Mouse (Mus musculus) kidney, postnatal 25 days (tissue): ENCODE data around the gene Gm9507.
"Not testable (repeated sequence)": the region's sequence is repeated elsewhere in the genome, so short reads cannot be mapped to it uniquely, and the experiment has no call there.

Source experiments
- DNase-seq, 2 experiments: peaks; one replicate each; pipeline ENCODE4 v3.0.0; 2021; ENCODE audit warnings: mixed read lengths in 2 of 2

The Gm9507 gene

DNA sequence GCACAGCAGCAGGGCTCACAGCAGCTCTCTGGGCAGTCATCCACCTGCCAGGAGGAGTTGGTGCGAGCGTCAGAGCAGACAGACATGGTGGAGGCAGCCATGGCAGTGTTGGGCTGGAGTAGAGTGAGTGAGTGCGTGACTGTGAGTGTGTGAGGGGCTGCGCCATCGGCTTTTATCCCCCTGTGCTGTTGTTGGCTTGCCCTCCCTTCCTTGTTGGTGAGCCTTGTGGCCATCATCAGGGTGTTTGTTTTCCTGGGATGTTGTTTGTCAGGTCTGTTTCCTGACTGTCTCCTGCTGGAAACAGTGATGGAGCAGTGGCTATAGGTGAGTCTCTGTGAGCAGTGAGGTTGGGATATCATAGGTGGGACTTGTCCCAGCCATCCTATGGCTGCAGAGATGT is at the start of gene Gm9507:
Gene Gm9507, minus strand, starts transcription at position 101 of the 400 bp plus-strand sequence.
- DNase-seq: no peak

DNA sequence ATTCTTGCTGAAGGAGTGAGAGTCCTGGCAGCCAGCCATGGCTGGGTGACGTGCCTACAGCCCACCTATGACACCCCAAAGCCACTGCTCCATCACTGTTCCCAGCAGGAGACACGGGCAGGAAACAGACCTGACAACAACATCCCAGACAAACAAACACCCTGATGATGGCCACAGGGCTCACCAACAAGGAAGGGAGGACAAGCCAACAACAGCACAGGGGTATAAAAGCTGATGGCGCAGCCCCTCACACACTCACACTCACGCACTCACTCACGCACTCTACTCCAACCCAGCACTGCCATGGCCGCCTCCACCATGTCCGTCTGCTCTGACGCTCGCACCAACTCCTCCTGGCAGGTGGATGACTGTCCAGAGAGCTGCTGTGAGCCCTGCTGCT is 40.9 kb upstream of the Gm9507 start, which contains the start of gene Gm10318:
Gene Gm10318, plus strand, starts transcription at position 301 of the 400 bp plus-strand sequence.
- DNase-seq: no peak

DNA sequence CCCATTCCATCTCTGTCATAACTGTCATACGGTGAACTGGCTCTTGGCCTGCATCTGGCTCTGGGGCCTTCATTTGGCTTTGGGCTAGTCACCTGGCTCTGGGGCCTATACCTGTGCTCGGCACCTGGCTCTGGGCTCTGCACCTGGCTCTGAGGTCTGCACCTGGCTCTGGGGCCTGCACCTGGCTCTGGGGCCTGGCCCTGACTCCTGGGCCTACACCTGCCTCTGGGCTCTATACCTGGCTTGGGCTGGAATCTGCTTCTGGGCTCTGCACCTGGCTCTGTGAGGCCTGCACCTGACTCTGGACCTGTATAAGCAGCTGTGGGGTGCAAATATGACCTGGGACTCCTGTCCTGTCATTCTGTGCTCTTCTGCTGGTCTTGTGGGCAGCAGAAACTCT is 35.9 kb upstream of the Gm9507 start:
- DNase-seq: no peak

DNA sequence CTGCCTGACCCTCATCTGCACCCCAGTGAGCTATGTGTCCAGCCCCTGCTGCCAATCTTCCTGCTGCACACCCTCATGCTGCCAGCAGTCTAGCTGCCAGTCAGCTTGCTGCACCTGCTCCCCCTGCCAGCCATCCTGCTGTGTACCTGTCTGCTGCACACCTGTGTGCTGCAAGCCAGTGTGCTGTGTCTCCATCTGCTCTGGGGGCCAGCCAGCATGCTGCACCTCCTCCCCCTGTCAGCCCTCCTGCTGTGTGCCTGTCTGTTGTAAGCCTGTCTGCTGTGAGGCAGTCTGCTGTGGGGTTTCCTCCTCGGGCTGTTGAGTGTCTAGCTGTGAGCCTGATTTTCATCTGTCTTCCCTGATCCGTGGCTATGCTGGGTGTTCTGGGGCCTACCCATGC is 35.3 kb upstream of the Gm9507 start:
- no peak for DNase-seq

DNA sequence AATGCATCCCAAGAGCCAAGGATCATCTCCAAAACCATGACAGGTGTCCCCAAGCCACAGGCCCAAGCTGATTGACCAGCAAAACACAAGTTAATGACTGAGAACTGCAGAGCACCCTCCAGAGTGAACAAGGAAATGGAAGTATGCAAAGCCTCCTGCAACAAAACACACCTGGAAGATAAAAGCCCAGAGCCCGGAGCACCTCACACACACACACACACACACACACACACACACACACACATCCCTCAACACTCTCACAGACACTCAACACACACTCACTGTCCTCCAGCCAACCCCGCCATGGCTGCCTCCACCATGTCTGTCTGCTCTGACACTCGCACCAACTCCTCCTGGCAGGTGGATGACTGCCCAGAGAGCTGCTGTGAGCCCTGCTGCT is 34.9 kb upstream of the Gm9507 start, which contains the start of gene Gm36176:
Gene Gm36176, plus strand, starts transcription at position 301 of the 400 bp plus-strand sequence.
- no peak for DNase-seq

DNA sequence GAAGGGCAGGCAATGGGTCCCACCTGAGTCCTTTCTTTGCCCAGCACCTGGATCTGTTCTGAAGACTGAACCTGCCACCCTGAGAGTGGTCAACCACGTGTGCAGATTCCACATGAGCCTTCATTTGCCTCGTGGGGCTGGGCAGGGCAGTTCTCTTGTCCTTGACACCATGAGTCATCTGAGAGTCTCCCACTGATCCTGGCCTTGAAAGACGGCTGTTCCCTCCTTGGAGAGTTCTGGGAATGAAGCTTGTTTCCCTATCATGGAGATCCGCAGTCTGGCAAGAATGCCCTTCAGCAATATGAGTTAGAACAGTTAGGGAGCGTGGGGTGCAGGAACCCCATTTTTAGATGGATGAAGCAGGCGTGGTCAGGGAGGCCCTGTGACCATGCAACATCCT is 27.4 kb upstream of the Gm9507 start:
- DNase-seq: no peak

DNA sequence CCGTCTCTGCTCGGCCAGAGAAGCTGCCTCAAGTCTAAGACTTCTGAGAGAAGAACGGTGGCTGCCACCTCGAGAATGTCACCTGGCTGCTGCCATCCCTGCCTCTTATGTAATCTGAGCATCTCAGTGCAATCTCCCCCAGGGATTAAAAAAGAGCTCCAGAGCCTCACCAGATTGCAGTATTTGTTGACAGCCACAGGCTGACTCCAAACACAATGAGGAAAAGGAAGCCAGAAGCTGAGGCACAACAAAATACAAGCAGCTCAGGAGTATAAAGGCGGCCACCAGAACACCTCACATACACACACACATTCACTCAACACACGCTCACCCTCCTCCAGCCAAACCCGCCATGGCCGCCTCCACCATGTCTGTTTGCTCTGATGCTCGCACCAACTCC is 24.0 kb upstream of the Gm9507 start, which contains the start of gene Krtap10-10:
Gene Krtap10-10, plus strand, starts transcription at position 301 of the 400 bp plus-strand sequence.
- DNase-seq: no peak

DNA sequence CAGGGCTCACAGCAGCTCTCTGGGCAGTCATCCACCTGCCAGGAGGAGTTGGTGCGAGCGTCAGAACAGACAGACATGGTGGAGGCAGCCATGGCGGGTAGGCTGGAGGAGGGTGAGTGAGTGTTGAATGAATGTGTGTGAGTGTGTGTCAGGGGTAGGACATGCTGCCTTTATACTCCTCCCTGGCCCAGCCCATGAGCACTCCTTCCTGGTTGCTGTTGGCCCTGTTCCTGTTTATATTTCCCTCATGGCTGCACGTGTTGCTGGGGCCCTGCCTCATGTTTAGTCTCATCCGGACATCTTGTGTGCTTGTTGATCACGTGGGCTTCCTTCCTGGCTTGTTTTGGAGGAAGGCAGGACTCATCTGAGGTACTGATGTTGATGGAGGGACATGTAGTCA is 15.3 kb upstream of the Gm9507 start, which contains the start of gene Krtap10-4:
Gene Krtap10-4, minus strand, starts transcription at position 145 of the 400 bp plus-strand sequence.
- DNase-seq: no peak

DNA sequence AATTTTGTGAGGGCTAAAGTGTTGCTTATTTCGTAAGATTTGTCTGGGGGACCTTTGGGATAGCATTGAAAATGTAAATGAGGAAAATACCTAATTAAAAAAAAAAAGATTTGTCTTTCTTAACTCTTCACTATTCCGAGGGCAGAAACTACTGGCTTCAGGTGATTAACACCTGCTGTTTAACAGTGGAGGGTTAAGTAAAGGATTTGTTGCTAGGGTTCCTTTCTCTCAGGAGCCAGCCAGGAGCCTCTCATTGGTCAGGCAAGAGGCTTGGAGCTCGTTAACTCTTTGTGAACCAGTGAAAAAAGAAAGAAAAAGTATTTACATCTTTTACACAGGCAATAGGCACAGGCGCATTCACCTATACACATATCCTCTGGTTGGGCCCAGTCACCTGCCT is 7.6 kb upstream of the Gm9507 start:
- no peak for DNase-seq

DNA sequence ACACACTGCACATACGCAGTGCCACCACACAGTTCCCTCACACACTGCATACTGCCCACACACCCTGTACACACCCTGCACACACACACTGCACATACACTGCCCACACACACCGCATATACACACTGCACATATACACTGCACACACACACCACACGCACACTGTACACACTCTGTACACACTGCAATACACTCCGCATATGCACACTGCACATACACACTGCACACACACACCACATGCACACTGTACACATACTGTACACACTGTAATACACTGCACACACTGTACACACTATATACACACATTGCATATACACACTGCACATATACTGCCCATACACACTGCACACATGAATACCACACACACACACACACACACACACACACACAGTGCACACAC is 6.9 kb upstream of the Gm9507 start:
- DNase-seq: no peak

DNA sequence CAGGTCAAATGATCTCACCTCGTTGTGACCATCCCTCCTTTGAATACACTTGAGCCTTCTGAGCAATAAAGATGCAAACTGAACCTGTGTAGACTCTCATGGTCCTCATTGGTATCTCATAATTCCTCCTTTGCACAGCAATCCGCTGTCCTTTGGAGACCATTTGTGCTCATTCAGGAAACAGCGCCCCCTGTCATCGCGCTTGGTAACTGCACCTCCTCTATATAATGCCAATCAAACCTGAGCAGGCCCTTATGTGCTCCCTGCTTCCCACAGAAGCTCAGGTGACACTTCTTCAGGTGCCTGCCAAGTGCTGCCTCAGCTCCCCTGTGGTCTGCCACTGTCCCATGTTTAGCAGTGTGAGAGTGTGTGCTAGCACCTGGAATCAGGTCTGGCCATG is 3.9 kb upstream of the Gm9507 start:
- peak in 1 of 2 experiments; percentile 27 for DNase-seq

DNA sequence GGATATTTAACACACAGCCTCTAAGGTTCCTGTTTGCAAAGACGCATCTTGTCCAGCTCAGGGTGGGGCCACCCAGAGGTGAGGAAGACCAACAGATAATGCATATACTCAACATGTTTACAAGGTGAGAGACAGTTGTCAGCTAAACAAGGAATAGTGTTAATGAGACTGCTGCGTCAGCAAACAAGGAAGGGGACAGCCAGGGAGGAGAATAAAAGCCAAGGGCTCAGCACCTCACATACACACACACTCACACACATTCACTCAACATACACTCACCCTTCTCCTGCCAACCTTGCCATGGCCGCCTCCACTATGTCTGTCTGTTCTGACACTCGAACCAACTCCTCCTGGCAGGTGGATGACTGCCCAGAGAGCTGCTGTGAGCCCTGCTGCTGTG is 2.7 kb upstream of the Gm9507 start, which contains the start of gene Gm2696:
Gene Gm2696, plus strand, starts transcription at position 301 of the 400 bp plus-strand sequence.
- DNase-seq: no peak

DNA sequence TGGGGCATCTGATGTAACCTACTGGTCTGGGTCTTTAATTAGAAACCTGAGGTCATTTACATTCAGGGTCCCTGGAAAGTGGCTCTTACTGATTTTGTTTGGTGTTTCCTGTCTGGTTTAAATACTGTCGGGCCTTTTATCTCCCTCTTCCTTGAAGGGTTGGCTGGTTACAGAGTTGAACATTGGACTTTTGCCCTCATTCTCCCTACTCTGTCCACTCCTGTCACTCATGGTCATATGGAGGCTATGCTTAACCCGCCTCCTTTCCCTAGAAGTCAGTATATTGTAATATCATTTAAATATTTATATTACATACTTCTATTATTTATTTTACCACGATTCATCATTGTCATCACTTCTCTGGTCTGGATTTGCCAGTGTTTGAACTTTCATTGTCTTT is 7.5 kb downstream of the Gm9507 start:
- no peak for DNase-seq

DNA sequence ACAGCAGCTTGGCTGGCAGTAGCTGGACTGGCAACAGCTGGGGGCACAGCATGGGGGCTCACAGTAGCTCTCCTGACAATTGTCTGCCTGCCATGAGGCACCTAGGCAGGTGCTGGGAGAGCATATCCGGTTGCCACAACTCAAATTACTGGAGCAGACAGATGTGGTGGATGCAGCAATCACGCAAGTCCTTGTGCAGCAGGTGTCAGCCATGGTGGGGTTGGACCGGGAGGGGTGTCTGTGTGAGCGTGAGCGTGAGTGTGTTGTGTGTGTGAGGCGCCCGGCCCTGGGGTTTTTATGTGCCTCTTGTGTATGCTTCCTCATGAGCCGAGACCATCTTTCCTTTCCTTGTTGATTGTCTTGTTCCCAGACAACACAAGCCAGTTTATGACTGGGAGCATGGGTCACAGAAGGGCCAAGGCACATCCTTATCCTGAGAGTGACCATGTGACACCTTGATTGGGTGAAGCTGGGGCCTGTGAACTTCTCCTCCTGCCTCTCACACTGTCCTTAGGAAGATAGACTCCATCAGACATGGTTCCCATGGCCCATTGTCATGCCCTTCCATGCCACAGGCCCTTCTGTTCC is 12.6 kb downstream of the Gm9507 start, which contains the start of gene Gm19668:
Gene Gm19668, minus strand, starts transcription at position 213 of the 588 bp plus-strand sequence.
- no peak for DNase-seq

DNA sequence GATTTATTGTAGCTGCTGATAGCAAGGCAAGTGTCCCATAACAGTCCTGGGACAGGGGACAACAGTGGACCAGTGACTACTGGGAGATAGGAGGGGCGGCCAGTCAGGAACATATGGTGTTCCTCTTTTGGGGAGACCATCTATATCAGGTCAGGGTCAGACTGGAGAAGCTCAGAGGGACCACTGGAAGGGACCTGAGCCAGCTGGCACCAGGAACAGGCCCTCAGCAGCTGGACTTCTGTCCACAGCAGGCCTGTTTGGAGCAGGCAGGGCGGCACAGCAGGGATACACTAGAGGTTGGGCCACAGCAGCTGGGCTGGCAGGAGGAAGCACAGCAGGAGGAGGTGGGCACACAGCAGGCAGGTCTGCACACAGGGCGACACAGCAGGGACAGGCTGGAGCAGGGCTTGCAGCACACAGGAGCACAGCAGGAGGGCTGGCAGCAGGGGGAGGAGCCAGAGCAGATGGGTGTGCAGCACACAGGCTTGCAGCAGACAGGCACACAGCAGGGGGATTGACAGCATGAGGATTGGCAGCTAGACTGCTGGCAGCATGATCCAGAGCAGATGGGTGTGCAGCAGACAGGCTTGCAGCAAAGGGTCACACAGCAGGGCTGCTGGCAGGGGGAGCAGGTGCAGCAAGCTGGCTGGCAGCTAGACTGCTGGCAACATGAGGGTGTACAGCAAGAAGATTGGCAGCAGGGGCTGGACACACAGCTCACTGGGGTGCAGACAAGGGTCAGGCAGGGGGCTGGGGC is 13.3 kb downstream of the Gm9507 start:
- DNase-seq: not testable (repeated sequence)

DNA sequence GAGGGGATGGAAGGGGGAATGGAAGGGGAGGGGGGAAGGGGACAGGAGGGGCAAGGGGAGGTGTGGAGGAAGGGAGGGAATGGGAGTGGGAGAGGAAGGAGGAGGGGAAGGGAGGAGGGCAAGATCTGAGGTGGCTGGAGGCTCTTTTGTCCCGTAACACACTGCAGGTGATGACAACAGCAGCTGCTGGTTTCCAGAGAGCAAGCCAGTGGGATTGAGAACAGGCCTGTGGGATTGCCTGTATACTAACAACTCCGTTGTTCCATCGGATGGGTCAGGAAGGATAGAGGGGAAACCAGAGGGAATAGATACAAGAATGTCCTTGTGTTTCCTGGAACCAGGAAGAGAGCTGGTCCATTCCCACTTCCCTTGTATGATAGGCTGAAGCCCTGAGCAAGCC is 14.0 kb downstream of the Gm9507 start:
- no peak for DNase-seq

DNA sequence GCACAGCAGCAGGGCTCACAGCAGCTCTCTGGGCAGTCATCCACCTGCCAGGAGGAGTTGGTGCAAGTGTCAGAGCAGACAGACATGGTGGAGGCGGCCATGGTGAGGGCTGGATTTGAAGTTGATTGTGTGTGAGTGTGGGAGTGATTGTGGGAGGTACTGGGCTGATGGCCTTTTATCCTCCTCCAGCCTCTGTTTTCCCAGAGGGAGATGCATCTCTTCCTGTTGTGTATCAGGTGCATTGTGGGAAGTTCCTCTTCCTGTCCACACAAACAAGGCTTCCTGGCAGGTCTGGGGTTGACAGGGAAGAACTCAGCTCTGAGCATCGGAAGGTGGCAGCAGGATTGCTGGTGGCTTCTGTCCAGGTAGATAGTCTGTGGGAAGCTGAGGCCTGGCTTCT is 16.7 kb downstream of the Gm9507 start, which contains the start of gene Gm9639:
Gene Gm9639, minus strand, starts transcription at position 101 of the 400 bp plus-strand sequence.
- no peak for DNase-seq

DNA sequence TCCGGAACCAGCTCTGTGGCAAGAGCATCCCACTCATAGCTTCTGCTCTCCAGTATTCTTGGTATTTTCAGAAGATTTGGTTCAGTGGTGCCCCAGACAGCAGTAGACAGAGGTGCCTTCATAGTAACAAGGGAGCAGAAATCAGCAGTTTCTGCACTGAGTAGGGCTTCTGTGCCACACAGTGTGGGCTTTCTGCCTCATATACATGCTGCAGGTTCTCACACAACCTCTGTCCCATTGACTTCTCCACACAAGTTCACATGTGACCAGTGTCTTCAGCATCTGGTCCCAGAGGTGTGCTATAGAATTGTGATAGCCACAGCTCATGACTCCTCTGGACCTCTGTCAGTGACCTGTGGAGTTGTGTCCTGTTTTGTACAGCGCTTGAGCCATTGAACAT is 23.0 kb downstream of the Gm9507 start:
- DNase-seq: no peak

DNA sequence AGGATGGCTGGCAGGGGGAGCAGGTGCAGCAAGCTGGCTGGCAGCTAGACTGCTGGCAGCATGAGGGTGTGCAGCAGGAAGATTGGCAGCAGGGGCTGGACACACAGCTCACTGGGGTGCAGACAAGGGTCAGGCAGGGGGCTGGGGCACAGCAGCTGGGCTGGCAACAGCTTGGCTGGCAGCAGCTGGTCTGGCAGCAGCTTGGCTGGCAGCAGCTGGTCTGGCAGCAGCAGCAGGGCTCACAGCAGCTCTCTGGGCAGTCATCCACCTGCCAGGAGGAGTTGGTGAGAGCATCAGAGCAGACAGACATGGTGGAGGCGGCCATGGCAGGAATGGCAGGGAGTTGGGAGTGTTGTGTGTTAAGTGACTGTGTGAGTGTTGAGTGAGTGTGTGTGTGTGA is 23.8 kb downstream of the Gm9507 start, which contains the start of gene Gm7137:
Gene Gm7137, minus strand, starts transcription at position 325 of the 400 bp plus-strand sequence.
- not testable (repeated sequence) for DNase-seq

DNA sequence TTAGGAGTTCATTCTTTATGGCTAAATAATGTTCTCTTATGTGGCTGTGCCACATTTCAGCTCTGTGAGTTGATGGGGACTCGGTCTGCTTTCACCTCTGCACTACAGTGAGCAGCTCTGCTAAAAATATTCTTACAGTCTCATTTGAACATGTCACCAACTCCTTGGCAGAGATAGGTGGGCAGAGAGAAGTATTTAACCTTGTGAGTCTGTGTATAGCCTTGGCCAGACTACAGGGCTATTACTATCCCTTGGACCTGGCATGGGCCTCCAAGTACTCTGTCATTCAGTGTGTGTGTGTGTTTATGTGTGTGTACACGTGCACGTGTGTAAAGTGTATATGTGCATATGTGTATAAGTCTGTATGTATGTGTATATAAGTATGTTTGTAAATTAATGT is 28.2 kb downstream of the Gm9507 start:
- not testable (repeated sequence) for DNase-seq

DNA sequence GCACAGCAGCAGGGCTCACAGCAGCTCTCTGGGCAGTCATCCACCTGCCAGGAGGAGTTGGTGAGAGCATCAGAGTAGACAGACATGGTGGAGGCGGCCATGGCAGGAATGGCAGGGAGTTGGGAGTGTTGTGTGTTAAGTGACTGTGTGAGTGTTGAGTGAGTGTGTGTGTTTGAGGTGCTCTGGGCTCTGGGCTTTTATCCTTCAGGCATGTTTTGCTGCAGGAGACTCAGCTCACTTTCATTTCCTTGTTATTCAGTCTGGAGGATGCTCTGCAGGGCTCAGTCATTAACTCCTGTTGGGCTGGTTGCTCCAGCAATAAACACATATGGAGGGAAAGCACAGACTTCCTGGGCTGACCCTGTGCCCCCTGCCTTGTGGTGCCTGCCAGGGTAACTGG is 29.2 kb downstream of the Gm9507 start, which contains the start of gene Gm3250:
Gene Gm3250, minus strand, starts transcription at position 101 of the 400 bp plus-strand sequence.
- not testable (repeated sequence) for DNase-seq

DNA sequence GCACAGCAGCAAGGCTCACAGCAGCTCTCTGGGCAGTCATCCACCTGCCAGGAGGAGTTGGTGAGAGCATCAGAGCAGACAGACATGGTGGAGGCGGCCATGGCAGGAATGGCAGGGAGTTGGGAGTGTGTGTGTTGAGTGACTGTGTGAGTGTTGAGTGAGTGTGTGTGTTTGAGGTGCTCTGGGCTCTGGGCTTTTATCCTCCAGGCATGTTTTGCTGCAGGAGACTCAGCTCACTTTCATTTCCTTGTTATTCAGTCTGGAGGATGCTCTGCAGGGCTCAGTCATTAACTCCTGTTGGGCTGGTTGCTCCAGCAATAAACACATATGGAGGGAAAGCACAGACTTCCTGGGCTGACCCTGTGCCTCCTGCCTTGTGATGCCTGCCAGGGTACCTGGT is 34.8 kb downstream of the Gm9507 start, which contains the start of gene Gm7138:
Gene Gm7138, minus strand, starts transcription at position 101 of the 400 bp plus-strand sequence.
- not testable (repeated sequence) for DNase-seq

DNA sequence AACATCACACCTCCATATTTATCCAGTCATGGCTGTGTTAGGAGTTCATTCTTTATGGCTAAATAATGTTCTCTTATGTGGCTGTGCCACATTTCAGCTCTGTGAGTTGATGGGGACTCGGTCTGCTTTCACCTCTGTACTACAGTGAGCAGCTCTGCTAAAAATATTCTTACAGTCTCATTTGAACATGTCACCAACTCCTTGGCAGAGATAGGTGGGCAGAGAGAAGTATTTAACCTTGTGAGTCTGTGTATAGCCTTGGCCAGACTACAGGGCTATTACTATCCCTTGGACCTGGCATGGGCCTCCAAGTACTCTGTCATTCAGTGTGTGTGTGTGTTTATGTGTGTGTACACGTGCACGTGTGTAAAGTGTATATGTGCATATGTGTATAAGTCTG is 39.5 kb downstream of the Gm9507 start:
- not testable (repeated sequence) for DNase-seq
